8 mouse cellular contexts compared by ENCODE assay signal in genomic region chr5:92810922-92811533, GRCm38 (mm10).
DNase-seq lines count a peak whose midpoint lies in the region; ATAC-seq and TF ChIP-seq lines count a peak whose summit lies in the region.

No protein-coding gene starts in this region.

- no peak for TF ChIP-seq CTCF in intestine, postnatal 0 days (IDR thresholded peaks at IDR 0.05; ENCODE audit: low read depth)
- no peak for TF ChIP-seq CTCF in thymus, adult 2 months (IDR thresholded peaks at IDR 0.05; ENCODE audit: borderline replicate concordance, control insufficient read depth, extremely low read depth, insufficient read depth, low read length, poor library complexity)

- intact Hi-C loops in left cerebral cortex, postnatal 10 days (cut with DNase I), result no loop called here

- no peak for TF ChIP-seq POLR2A in thymus, adult 2 months (IDR thresholded peaks at IDR 0.05; ENCODE audit: control insufficient read depth, extremely low read depth, insufficient read depth, low read length, poor library complexity)

- H3K27me3 ChIP-seq in forebrain, embryonic 14.5 days (replicated peaks; ENCODE audit: control insufficient read depth, insufficient read depth, low read length), result no peaks in the 10 kb centered on the region
- H3K27me3 ChIP-seq in intestine, postnatal 0 days (replicated peaks; ENCODE audit: control insufficient read depth, insufficient read depth, low read length), result no peaks in the 10 kb centered on the region
- H3K27me3 ChIP-seq in midbrain, embryonic 12.5 days, result peaks cover 11% of the 10 kb centered on the region
- peaks cover 4% of the 10 kb centered on the region; the same call in 1 of the 2 replicates for H3K27me3 ChIP-seq in thymus, adult 2 months (ENCODE audit: control insufficient read depth, insufficient read depth, low read length)

- H3K36me3 ChIP-seq in forebrain, embryonic 14.5 days (ENCODE audit: control insufficient read depth, insufficient read depth, low read length), result no peaks in the 10 kb centered on the region
- H3K36me3 ChIP-seq in intestine, postnatal 0 days (ENCODE audit: control insufficient read depth, insufficient read depth), result no peaks in the 10 kb centered on the region
- H3K36me3 ChIP-seq in midbrain, embryonic 12.5 days, result no peaks in the 10 kb centered on the region
- H3K36me3 ChIP-seq in thymus, adult 2 months (ENCODE audit: control insufficient read depth, insufficient read depth, low read length), result no peaks in the 10 kb centered on the region

- peak; percentile 23 to 43 for DNase-seq in left cerebral cortex, postnatal 10 days (ENCODE audit: extremely low spot score in 1 of 2, low spot score in 2 of 2)
- no peak for DNase-seq in left cerebral cortex, adult 11 months (ENCODE audit: low spot score)
- peak; percentile 79 for DNase-seq in forebrain, embryonic 14.5 days (ENCODE audit: low spot score)
- no peak for DNase-seq in spleen, adult 18-20 months
- no peak for DNase-seq in spleen, adult 12 weeks (ENCODE audit: low spot score)
- no peak for DNase-seq in thymus, adult 2 months

- H3K9ac ChIP-seq in forebrain, embryonic 14.5 days (ENCODE audit: low read length), result 0 out of 2 replicates have a peak overlapping the region, but pooled peaks have one; percentile 21
- no peak overlapping the region for H3K9ac ChIP-seq in intestine, postnatal 0 days (ENCODE audit: low read depth, low read length)
- H3K9ac ChIP-seq in midbrain, embryonic 12.5 days (replicated peaks), result no peak overlapping the region; the same call in 1 of the 2 replicates

- no peak overlapping the region for H3K27ac ChIP-seq in forebrain, embryonic 14.5 days (ENCODE audit: low read depth, low read length)
- H3K27ac ChIP-seq in intestine, postnatal 0 days (ENCODE audit: low read depth, low read length), result peak overlapping the region; percentile 41; the same call in 1 of the 2 replicates
- H3K27ac ChIP-seq in midbrain, embryonic 12.5 days (replicated peaks), result peak overlapping the region; percentile 15
- no peak overlapping the region for H3K27ac ChIP-seq in thymus, adult 2 months (ENCODE audit: control insufficient read depth, insufficient read depth, low read length)

- peak overlapping the region; percentile 23; the same call in 1 of the 2 replicates for H3K4me2 ChIP-seq in forebrain, embryonic 14.5 days (ENCODE audit: low read length)
- H3K4me2 ChIP-seq in intestine, postnatal 0 days (replicated peaks; ENCODE audit: low read depth), result peak overlapping the region; percentile 68
- H3K4me2 ChIP-seq in midbrain, embryonic 12.5 days (replicated peaks), result peak overlapping the region; percentile 35

- peak; percentile 68 for ATAC-seq in forebrain, embryonic 14.5 days
- no peak for ATAC-seq in intestine, postnatal 0 days
- peak; percentile 81 for ATAC-seq in midbrain, embryonic 12.5 days (ENCODE audit: low FRiP score, low read depth)

- H3K4me1 ChIP-seq in forebrain, embryonic 14.5 days (ENCODE audit: control insufficient read depth, insufficient read depth, low read length), result peaks cover 27% of the 10 kb centered on the region
- peaks cover 15% of the 10 kb centered on the region for H3K4me1 ChIP-seq in intestine, postnatal 0 days (replicated peaks; ENCODE audit: control insufficient read depth, insufficient read depth, low read length)
- H3K4me1 ChIP-seq in midbrain, embryonic 12.5 days, result peaks cover 53% of the 10 kb centered on the region
- no peaks in the 10 kb centered on the region for H3K4me1 ChIP-seq in thymus, adult 2 months (replicated peaks; ENCODE audit: control insufficient read depth, insufficient read depth, low read length)

- 2% methylated on average over 9 of the region's 9 CpGs for WGBS in forebrain, embryonic 14.5 days
- 11% methylated on average over 9 of the region's 9 CpGs for WGBS in intestine, postnatal 0 days
- WGBS in midbrain, embryonic 12.5 days, result 4% methylated on average over 9 of the region's 9 CpGs
- 13% methylated on average over 9 of the region's 9 CpGs for WGBS in thymus, adult 2 months

- no peaks in the 10 kb centered on the region for H3K9me3 ChIP-seq in forebrain, embryonic 14.5 days (replicated peaks; ENCODE audit: control insufficient read depth, low read length)
- no peaks in the 10 kb centered on the region for H3K9me3 ChIP-seq in intestine, postnatal 0 days (ENCODE audit: control insufficient read depth)
- no peaks in the 10 kb centered on the region for H3K9me3 ChIP-seq in midbrain, embryonic 12.5 days

- no peak overlapping the region for H3K4me3 ChIP-seq in forebrain, embryonic 14.5 days (ENCODE audit: low read depth, low read length)
- 0 out of 2 replicates have a peak overlapping the region, but pooled peaks have one; percentile 31 for H3K4me3 ChIP-seq in intestine, postnatal 0 days (ENCODE audit: low read depth, low read length)
- no peak overlapping the region for H3K4me3 ChIP-seq in midbrain, embryonic 12.5 days
- H3K4me3 ChIP-seq in thymus, adult 2 months (ENCODE audit: control insufficient read depth, insufficient read depth, low read length), result no peak overlapping the region

Comparison
In these comparisons a context has a peak if more than half of its experiments do, and no peak if none do; other contexts are left out.
1. DNase-seq: peak in left cerebral cortex, postnatal 10 days (2 of 2) and forebrain, embryonic 14.5 days (single experiment); none in left cerebral cortex, adult 11 months (single experiment), spleen, adult 18-20 months (0 of 2), spleen, adult 12 weeks (single experiment) and thymus, adult 2 months (single experiment).
2. H3K27ac ChIP-seq: peak in intestine, postnatal 0 days (single experiment) and midbrain, embryonic 12.5 days (single experiment); none in forebrain, embryonic 14.5 days (single experiment) and thymus, adult 2 months (single experiment).
3. Peak in every context shown above with its lines, with median percentiles within 50 percentile points of each other: H3K4me2 ChIP-seq.